27 mouse cellular contexts compared by ENCODE assay signal in the genomic region with DNA sequence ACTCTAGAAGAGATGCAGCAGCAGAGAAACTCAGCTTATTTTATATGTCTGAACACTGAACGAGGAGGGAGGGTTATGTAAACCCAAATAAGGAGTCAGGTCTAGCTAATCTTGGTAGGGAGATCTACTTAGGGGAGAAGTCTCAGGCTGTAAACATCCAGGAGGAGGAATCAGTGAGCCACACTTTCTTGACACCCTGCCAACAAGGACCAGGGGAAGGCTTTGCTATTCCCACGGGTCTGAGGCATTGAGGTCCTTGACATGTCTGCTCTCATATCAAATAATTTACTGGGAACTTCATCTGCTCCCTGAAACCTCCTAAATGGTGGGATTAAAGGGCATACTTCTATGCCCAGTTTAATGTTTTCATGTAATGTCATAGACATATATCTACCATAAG. TPM values are rescaled to one million over a fixed set of nuclear protein-coding genes. Genes with fewer than 3 reads are reported as not detected.
DNase-seq lines count a peak whose midpoint lies in the region.
"Had no signal": no experiment of that assay in that cellular context is flagged by ENCODE, and none has a peak within 500 bp of the region (broad histone marks: within the 10 kb centered on the region; RNA-seq: fewer than 3 reads in every experiment).

No protein-coding gene starts in this region.

- intact Hi-C loops in heart, postnatal 36 days (cut with DNase I): no loop called here

- peak; percentile 14 for DNase-seq in ovary, postnatal 36 days (ENCODE audit: low spot score)
- DNase-seq in ovary, adult 18-20 months (ENCODE audit: low spot score): no peak
- DNase-seq in adrenal gland, adult 18-20 months (ENCODE audit: low spot score in 2 of 2): peak; percentile 26 to 34
- DNase-seq in adrenal gland, postnatal 25 days: peak; percentile 45
- no peak for DNase-seq in gastrocnemius, postnatal 25 days
- DNase-seq in heart, postnatal 36 days: no peak
- DNase-seq in natural killer cell, adult 2 months (ENCODE audit: low spot score in 2 of 2): no peak
- DNase-seq: cerebellum, adult 11 months; cerebellum, adult 9-10 months; gastrocnemius, postnatal 10 days; kidney, adult 8-10 months; kidney, postnatal 10 days; layer of hippocampus, postnatal 36 days; liver, embryonic 13.5 days; lung, adult 18-20 months; lung, postnatal 14 days; right cerebral cortex, adult 18-20 months; right cerebral cortex, postnatal 4 days; thymus, adult 2 months; thymus, postnatal 36 days had no signal

RNA-seq across cellular contexts. Expression of a gene that starts 5.6 kb away (rescaled TPM):
- total RNA-seq in adrenal gland, adult 18-20 months (2021): not detected
- 0.46 TPM in 1 of 2 replicates, not detected in the other for total RNA-seq in adrenal gland, postnatal 25 days (2021)
- not detected for total RNA-seq in gastrocnemius, postnatal 25 days (2021)
- not detected for total RNA-seq in heart, postnatal 36 days (2021)
- total RNA-seq: common myeloid progenitor, adult 5-6 weeks; gastrocnemius, postnatal 10 days; granulocyte monocyte progenitor cell, adult 5-6 weeks; heart, postnatal 25 days; layer of hippocampus, postnatal 36 days; megakaryocyte, adult 5-6 weeks had no signal

RNA-seq across cellular contexts. Expression of a gene that starts 19.4 kb away (rescaled TPM):
- total RNA-seq in adrenal gland, adult 18-20 months (2021): 1 to 10 TPM; 4.3 to 4.8 TPM
- total RNA-seq in adrenal gland, postnatal 25 days (2021): 6.5 and 6.6 TPM in 2 replicates
- 1 to 10 TPM in 1 of 2 experiments, under 1 TPM in 1; 0.64 to 2.8 TPM for total RNA-seq in gastrocnemius, postnatal 25 days (2021)
- total RNA-seq in heart, postnatal 36 days (2021): 1 to 10 TPM; 6.5 to 6.9 TPM
- total RNA-seq: CH12.LX had no signal

RNA-seq across cellular contexts. Expression of a gene that starts 35.6 kb away (rescaled TPM):
- total RNA-seq in adrenal gland, adult 18-20 months (2021): not detected
- total RNA-seq in adrenal gland, postnatal 25 days (2021): not detected in 2 replicates
- total RNA-seq in gastrocnemius, postnatal 25 days (2021): not detected
- not detected for total RNA-seq in heart, postnatal 36 days (2021)
- total RNA-seq: CH12.LX; common myeloid progenitor, adult 5-6 weeks; ES-E14; gastrocnemius, postnatal 10 days; granulocyte monocyte progenitor cell, adult 5-6 weeks; heart, postnatal 25 days; layer of hippocampus, postnatal 36 days; left cerebral cortex, postnatal 10 days; megakaryocyte, adult 5-6 weeks had no signal

Comparison
In these comparisons a context has a peak if more than half of its experiments do, and no peak if none do; other contexts are left out.
1. DNase-seq: peak in ovary, postnatal 36 days (single experiment), adrenal gland, adult 18-20 months (2 of 2) and adrenal gland, postnatal 25 days (single experiment); none in ovary, adult 18-20 months (single experiment), gastrocnemius, postnatal 25 days (single experiment), heart, postnatal 36 days (0 of 2) and natural killer cell, adult 2 months (0 of 2).